Mouse (Mus musculus) embryonic stem cell, embryonic (primary cell): ENCODE measurements around the gene Mccc1.

Experiments used
- CTCF ChIA-PET, 4 experiments: fragments of 300-600 bp in 2 of 4; fragments of 350-600 bp in 2 of 4; sonication (Branson Sonifier 250); formaldehyde crosslinking; loops; one replicate each; lab custom pipeline; 2022; ENCODE audit warnings: inconsistent platforms in 2 of 4; lab: Charles Lee
- POLR2A ChIA-PET, 4 experiments: fragments of 300-600 bp in 2 of 4; fragments of 350-600 bp in 2 of 4; sonication (Branson Sonifier 250); formaldehyde crosslinking; loops; one replicate each; lab custom pipeline; 2022; ENCODE audit warnings: antibody characterized with exemption in 4 of 4, inconsistent platforms in 1 of 4; lab: Charles Lee

Mccc1 gene

DNA sequence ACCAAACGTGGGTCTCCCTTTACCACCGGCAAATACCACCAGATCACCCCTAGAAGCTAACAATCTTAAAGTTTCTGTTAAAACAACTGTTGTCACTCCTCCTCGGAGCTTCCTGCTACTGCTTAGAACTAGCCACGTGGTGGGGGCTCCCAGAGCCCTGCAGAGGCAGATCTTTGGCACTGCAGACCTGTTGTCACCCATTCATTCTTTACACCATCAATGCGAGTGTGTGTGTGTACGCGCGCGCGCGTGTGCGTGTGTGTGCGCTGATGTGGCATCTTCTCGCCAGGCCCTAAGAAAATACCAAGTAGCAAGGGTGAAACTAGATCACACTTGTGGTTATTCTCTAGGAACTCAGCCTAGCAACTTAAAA lies 67.1 kb downstream of the Mccc1 start:
- ChIA-PET POLR2A (interaction anchor here in 3 of 4 experiments (0.6 to 3.9 kb wide), 34 partner anchors 9 to 1239 kb away, joined by 3 to 36 read pairs (median 4); partner anchors contain the start of genes Mccc1 (in 2 of the 3), 1810062G17Rik (in 1 of the 3), Acad9 (in 1 of the 3) and Anxa5 (in 1 of the 3)), CTCF (interaction anchor here in 3 of 4 experiments (0.6 to 0.8 kb wide), 4 partner anchors 42 to 1131 kb away, joined by 3 to 6 read pairs (median 3); no protein-coding TSS in a partner anchor)

DNA sequence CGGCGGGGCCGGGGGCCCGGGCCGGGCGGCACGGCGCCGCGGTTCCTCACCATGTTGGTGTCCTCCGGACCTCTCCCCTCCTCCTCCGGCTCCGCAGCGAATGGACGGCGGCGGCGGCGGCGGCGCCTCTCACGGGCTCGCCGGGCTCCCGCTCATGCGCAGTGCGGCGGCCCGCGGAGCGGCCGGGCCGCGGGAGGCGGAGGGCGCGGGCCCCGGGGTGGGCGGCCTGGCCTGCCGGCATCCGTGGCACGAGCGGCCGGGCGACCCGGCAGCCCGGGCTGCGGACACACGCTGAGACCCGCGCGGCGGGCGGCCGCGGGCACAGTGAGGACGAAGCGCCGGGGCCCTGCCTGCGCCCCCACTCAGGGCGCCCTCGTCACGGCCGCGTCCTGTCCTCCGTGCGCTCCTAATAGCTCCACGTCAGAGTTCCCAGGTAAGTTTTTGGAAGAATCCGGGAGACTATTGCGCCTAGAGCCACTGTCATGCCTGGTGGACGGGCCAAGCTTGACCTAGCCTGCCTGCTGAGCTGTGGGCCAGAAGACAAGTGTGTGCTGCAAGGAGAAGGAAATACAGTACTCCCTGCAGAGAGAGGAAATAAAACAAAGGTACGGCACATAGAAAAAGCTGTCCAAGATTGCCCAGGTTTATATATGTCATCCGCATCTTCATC lies 67.6 kb downstream of the Mccc1 start:
- POLR2A ChIA-PET = interaction anchor here in 3 of 4 experiments (0.6 to 3.9 kb wide), 39 partner anchors 9 to 1238 kb away, joined by 3 to 36 read pairs (median 4); partner anchors contain the start of genes Mccc1 (in 2 of the 3), 1810062G17Rik (in 1 of the 3), Acad9 (in 1 of the 3) and Anxa5 (in 1 of the 3)
- CTCF ChIA-PET = interaction anchor here in 3 of 4 experiments (0.6 to 0.8 kb wide), 6 partner anchors 30 to 1130 kb away, joined by 3 to 6 read pairs (median 3); no protein-coding TSS in a partner anchor

- CTCF ChIA-PET = interaction anchor here in 1 of 4 experiments (0.6 kb wide), 1 partner anchor 29 kb away, joined by 3 read pairs; no protein-coding TSS in a partner anchor
- POLR2A ChIA-PET = interaction anchor here in 2 of 4 experiments (0.6 to 3.9 kb wide), 32 partner anchors 8 to 544 kb away, joined by 3 to 36 read pairs (median 4); partner anchors contain the start of genes Mccc1 (in 2 of the 2), 1810062G17Rik (in 1 of the 2), Acad9 (in 1 of the 2) and Anxa5 (in 1 of the 2)
These were observed 68.4 kb downstream of the Mccc1 start for GRCm38 (mm10) chr3:35931896-35932727.

DNA sequence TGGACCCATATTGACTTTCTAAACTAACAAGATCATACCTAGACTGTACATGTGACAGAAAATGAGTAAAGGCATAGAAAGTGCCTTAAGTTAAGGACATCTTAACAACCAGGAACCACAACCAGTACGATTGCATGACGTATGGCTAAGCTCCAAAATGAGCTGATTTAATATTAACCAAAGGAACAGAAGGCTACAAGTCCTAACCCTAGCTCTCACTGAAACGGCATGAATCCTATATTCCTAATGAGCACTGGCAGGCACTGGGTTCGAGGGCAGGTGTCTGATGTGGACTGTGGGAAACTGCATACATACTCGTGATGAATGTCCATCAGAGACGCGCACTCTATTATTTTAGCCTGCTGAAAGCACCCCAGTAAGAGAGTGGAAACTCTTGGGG lies 69.1 kb downstream of the Mccc1 start:
- CTCF ChIA-PET = no interaction called here
- POLR2A ChIA-PET = interaction anchor here in 3 of 4 experiments (0.6 to 3.9 kb wide), 17 partner anchors 8 to 541 kb away, joined by 3 to 20 read pairs (median 4); partner anchors contain the start of gene Acad9 (in 1 of the 3)

- ChIA-PET CTCF (no interaction called here), POLR2A (interaction anchor here in 2 of 4 experiments (0.6 to 2.5 kb wide), 7 partner anchors 9 to 239 kb away, joined by 3 to 12 read pairs (median 4); partner anchors contain the start of gene Mccc1 (in 1 of the 2))
These were observed 70.6 kb downstream of the Mccc1 start for GRCm38 (mm10) chr3:35929831-35930230.

DNA sequence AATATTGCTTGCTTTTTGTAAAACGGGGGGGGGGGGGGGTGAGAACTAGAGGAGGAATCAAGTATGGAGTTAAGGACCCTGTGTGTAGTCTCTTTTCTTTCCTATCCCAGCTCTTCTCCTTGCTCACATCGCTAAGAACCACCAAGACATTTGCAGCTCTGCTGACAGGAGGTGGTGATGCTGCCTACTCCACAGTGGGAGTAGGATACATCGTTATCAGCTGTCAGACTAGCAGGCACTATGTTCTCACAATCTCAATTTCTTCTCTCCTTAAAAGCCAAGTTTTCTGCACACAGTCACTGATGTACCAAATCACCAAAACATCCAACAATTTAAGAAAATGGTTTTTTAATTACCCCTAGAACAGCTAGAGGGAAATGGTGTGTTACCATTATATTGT lies 71.1 kb downstream of the Mccc1 start:
- POLR2A ChIA-PET = interaction anchor here (0.6 to 2.5 kb wide), 10 partner anchors 9 to 565 kb away, joined by 3 to 12 read pairs (median 4); partner anchors contain the start of gene Mccc1 (in 1 of the 4)
- CTCF ChIA-PET = no interaction called here

GRCm38 (mm10) chr3:35925852-35926251 lies 74.6 kb downstream of the Mccc1 start:
- CTCF ChIA-PET = interaction anchor here in 1 of 4 experiments (0.6 to 0.7 kb wide), 2 partner anchors 17 to 136 kb away, joined by 5 to 14 read pairs; no protein-coding TSS in a partner anchor
- POLR2A ChIA-PET = interaction anchor here in 2 of 4 experiments (0.6 to 1.6 kb wide), 6 partner anchors 9 to 90 kb away, joined by 3 to 6 read pairs (median 4); no protein-coding TSS in a partner anchor

DNA sequence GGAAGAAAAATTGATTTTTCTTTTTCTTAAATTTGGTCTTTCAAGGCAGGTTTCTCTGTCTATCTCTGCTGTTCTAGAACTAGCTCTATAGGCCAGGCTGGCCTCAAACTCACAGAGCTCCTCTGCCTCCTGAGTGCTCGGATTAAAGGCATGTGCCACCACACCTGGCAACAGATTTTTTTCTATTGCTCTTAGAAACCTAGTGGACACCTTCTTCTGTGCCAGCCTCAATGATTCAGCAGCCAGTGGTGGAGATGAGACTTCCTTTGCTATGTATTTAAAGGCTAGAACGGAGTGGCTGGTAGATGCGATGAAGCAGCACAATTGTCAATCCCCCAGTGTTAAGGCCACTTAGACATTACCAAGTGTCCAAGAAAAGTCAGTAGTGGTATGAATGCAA lies 76.5 kb downstream of the Mccc1 start:
- POLR2A ChIA-PET = interaction anchor here in 2 of 4 experiments (0.6 to 2.2 kb wide), 7 partner anchors 9 to 41 kb away, joined by 3 to 20 read pairs (median 3); no protein-coding TSS in a partner anchor
- CTCF ChIA-PET = no interaction called here

- ChIA-PET CTCF (no interaction called here), POLR2A (interaction anchor here in 2 of 4 experiments (0.8 to 2.2 kb wide), 7 partner anchors 9 to 42 kb away, joined by 3 to 20 read pairs (median 4); no protein-coding TSS in a partner anchor)
These were observed 77.0 kb downstream of the Mccc1 start for GRCm38 (mm10) chr3:35923495-35923894.

- ChIA-PET CTCF (interaction anchor here in 1 of 4 experiments (1.3 kb wide), 1 partner anchor 168 kb away, joined by 3 read pairs; the partner anchor contains the start of gene Atp11b), POLR2A (interaction anchor here in 2 of 4 experiments (0.9 to 2.4 kb wide), 6 partner anchors 9 to 35 kb away, joined by 3 to 20 read pairs (median 7); no protein-coding TSS in a partner anchor)
These were observed 78.0 kb downstream of the Mccc1 start for GRCm38 (mm10) chr3:35922522-35922921.

- POLR2A ChIA-PET = interaction anchor here in 2 of 4 experiments (0.7 to 1.9 kb wide), 5 partner anchors 8 to 32 kb away, joined by 3 to 5 read pairs (median 4); no protein-coding TSS in a partner anchor
- CTCF ChIA-PET = no interaction called here
These were observed 82.2 kb downstream of the Mccc1 start for GRCm38 (mm10) chr3:35918229-35918628.
